Mouse (Mus musculus) 3134 (cell line): ENCODE data around the gene Rab12.

Experiments
- DNase-seq: peaks from one replicate; pipeline ENCODE4 v3.0.0-alpha.2; 2011; ENCODE audit warnings: low spot score; ENCODE audit not compliant: insufficient read length; ENCODE audit errors: extremely low read depth

The Rab12 gene

DNA sequence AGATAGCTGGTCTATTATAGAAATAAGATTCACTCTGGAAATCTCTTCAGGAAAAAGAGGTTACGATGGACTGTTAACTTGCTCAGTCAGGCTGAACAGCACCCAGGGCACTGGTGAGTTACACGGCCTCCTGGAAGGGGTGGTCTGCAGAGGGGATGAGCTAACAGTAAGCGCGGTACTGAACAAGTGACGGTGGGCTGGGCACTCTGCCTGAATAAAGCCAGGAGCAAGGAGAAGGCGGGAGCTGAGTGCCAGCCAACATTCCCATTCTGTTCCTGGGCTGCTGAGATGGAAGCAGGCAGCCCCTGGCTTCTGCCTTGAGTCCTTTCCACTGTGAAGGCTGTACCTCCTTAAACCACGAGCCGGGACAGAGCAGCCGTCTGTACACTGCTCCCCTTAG, 16.1 kb downstream of the Rab12 start:
- DNase-seq: no peak

DNA sequence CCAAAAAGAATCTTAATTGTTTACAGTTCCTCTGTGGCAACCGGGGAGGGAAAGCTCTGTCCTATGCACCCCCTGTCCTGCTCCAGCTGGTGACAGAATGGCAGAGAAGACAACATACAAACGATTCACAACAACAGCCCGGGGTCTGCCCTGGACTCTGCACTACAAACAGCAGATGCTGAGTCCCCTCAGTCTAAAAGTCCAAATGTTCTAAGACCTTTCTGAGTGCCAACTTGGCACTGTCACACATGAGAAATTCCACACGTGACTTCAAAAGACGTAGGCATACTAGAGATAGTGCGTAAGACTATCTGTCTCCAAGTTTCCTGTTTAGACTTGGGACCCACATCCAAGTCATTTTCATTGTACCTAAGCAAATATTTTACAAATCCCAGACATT, 16.7 kb downstream of the Rab12 start:
- no peak for DNase-seq

DNA sequence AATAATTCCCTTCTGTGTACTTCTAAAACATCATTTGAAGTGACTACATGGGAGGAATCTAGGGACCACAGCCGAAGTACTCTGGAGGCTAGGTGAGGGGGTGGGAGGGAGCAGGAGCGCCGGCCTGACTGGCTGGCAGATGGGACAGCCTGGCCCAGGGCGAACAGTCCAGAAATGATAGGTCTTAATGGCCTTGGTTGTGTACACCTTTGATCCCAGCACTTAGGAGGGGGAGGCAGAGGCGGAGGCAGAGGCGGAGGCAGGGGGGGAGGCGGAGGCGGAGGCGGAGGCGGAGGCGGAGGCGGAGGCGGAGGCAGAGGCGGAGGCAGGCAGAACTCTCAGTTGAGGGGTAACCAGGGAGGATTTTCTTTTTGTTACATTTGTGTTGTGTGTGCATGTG, 20.9 kb downstream of the Rab12 start:
- no peak for DNase-seq

DNA sequence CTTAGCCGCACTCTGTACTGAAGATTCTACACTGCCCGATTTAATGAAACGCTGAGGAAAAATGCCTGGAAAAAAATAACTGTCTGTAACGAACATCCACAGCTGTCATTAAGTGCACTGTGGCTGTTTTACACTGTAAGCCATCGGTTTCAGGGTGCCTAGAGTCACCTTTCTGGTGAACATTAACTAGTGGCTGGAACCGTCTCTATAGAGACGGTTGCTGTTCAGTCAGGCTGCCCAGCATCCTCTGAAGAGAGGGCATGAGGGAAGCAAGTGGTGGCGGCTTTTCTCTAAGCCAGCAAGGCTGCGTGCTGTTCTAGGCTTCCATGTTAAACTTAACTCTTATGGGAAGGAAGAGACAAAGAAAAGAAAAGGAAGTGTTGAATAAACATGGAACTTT, 22.9 kb downstream of the Rab12 start:
- DNase-seq: no peak

DNA sequence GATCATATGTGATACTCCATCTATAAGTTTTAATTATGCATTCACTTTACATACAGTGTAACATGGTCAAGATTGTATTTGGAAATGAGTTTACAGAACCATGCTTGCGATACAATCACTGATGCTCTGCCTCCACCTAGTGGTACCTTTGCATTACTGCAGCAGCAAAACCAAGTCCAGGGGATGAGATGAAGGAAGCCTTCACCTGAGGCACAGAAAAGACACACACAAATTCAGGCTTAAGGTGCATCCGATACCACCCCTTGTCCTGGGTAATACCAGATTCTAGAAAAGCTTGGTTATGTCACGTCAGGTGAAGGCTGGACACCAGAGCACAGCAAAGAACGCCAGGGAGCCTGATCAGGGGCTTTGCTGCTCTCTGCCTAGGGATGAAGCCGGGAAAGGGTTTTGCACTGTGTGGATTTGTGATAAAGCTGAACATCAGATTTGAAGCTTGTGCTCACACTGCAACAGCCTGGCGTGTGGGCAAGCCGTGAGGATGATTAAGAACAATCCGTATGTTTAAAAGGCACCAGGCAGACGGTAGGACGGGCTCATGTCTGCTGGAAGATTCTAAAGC, 29.4 kb downstream of the Rab12 start:
- no peak for DNase-seq

DNA sequence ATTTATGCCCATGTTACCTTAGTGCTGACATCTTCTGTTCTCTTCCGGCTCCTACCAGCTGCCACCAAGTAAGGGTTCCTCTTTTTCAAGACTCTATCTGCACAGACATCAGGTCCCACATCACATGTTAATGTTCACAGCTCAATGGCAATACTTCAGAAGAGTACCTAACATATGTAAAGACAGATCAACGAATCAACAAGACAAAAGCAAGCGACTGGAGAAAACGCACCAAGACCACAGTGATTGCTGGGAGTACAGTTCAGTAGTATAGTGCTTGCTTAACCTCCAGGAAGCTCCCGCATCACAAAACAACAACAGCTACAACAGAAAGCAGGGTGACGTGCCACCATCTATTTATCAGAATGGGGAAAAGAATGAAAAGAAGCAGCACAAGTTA, 33.0 kb downstream of the Rab12 start:
- DNase-seq: no peak

DNA sequence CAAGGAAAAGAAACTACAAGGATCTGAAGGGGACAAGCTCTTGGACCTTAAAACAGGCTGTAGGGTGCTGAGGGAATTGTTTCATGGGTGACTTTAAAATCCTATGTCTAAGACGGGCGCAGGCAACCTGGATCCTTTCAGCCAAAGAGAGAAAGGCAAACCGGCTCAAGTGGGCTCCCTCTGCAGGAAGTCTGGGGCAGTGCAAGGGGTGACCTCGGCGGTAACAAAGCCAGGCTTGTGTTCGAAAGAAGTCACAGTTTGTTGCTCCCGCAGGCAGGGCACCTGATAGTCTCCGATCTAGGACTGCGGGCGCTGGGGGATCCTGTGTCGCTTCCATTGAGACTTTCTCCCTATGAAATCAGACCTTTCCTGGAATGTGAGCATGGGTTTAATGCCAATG, 33.8 kb downstream of the Rab12 start:
- peak; percentile 52 for DNase-seq

DNA sequence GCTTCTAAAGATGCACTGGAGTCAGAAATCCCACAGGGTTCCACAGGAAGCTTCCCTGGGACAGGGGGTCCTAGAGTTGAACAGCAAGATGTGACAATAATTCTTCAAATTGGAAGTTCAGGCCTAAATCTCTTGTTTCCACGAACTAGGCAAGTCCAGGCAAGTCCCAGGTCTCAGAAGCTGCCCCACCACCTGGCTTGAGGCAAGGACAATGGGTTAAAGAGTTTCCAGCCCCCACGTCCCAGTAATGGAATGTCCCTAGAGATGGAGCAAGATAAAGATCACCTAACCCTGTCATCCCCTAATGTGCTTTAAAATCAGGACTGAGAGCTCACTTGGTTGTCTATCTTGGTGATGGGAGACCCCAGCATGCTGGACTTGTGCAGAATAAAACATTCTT, 34.6 kb downstream of the Rab12 start:
- no peak for DNase-seq

DNA sequence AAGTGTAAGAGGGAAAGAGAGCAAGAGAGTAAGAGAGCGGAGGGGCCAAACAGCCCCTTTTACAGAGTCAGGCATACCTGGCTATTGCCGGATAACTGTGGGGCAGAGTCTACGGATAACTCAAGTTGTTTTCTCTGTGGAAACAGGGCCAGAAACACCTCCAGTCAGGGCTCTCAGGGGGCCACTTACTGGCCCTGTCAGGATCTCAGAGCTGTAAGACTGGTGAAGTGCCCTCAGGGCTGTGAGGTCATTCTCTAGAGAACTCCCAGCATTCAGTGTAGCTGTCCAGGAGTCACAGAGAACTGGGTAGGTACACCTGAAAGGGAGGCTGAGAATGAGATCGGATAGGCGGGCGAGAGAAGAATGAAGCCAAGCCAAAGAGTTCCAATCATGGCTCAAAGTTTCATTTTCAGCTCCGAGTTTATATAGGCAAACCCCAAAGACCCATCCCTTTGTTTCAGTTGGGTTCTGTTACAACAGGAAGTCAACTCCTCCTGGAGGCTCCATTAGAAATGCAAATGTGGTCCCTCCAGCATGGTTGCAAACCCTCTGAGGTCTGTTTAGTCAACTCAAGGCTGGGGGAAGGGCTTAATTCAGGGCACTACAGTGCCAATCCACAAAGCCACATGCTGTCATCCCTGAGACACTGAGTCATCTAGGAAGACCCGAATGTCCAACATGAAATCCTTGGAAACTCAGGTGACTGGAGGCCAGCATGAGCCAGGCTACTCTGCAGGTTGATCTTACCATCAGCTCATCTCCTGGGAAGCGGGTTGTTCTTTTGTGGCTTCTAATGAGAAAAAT, 35.7 kb downstream of the Rab12 start:
- DNase-seq: no peak

DNA sequence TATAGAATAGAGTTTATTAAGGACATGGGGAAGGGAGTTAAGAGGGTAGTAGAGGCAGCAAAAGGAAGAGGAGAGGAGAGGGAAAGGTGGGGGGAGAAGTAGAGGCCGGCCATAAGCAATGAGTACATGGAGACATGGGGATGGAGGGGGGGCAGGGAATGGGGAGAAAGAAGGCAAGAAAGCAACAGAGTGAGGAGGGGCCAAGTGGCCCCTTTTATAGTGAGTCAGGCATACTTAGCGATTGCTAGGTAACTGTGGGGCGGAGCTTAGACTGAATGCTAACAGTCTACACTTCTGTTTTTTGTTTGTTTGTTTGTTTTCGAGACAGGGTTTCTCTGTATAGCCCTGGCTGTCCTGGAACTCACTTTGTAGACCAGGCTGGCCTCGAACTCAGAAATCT, 38.2 kb downstream of the Rab12 start:
- DNase-seq: no peak

DNA sequence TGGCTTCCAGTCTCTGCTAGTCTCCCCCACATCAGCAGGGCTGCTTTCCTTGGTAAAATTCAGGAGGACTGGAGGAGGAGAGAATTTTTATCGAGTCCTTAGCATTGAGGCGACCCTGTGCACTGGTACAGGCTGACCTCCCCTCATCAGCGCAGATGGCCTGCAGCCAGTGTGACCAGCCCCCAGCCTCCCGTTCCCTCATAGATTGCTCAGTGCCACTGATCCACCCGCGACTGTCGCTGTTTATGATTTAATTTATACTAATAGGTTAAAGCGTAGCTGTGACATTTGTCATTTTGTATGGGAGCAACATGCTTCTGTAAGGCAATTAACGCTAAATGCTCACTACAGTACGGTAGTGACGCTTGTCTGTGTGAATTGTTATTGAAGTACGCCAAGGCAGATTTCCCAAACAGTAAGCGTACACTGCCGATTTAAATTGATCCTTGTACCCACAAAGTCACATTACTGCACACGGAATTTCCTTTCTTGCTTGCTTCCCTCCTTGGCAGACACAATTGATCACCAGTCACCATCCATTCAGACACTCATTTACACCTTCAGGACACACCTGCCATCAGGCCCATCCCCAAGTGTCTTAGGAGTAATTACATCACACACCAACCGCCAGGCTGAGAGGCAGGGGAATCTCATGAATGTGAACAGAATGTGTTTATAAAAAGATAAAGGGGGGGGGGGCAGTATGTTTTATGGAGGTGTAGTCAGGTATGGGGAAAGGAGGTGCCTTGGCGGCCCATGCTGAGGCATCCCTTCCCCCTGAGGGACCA, 38.8 kb downstream of the Rab12 start:
- no peak for DNase-seq

DNA sequence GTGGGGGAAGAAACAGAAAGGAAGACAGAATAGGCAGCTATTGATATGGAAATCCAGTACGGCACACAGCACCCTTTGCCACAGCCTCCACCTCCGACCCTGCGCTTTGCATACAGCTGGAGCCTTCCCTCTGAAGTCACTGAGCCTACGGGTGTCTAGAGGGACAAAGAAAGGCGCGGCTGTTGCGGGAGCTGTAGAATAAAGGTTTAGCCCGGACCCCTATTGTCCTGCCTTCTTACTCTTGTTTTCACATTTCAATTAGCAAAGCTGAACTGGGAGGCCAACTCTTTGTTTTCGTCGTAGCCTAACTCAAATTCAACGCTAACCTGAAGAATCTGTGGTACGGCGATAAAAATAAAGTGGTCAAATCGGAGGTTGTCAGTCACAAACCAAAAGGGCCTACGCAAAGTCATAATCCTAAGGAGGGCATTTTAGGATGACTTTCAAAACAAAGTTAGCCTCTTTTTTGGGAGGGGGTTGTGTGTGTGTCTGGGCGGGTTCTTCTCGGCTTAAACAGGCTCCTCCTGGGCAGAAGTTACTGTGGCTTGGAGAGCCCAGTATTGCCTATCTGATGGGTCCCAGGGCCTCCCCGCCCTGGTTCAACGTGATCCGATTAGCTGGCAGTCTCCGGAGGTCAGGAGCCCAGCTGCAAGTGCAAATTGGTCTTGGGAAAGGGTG, 39.6 kb downstream of the Rab12 start:
- DNase-seq: no peak

DNA sequence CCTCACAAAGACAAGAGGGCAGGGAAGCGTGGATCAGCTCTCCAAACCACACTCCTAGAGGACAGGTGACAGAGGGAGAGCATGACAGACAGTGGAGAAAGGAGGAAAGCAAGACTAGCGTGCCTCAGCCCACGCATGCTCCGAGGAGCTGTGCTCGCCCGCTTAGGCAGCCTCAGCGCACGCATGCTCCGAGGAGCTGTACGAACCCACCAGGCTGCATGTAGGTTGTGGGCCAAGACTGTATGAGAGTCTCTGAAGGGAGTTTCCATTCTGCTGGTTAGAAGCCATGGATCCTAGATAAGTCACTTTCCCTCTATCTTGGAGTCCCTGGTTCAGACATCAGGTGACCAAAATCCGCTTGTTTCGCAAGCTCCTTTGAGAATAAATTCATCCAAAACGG, 40.2 kb downstream of the Rab12 start:
- no peak for DNase-seq

DNA sequence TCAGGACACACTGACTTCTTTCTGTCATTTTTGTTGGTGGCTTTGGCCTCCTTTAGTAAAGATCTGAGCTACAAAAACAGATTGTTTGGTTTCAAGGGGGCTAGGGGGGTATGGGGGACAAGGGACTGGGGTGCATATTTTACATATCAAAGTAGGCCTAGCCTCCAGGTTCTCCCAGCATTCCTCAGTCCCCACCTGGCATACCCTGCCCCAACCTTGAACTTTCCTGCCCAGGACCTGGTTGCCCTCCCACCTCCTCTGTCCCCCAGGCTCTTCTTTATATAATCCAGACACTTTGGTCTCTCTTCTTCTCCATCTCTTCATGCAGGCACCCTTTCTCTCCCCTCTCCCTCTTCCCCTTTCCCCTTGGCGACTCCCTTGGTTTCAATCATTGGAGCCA, 46.3 kb downstream of the Rab12 start:
- no peak for DNase-seq

DNA sequence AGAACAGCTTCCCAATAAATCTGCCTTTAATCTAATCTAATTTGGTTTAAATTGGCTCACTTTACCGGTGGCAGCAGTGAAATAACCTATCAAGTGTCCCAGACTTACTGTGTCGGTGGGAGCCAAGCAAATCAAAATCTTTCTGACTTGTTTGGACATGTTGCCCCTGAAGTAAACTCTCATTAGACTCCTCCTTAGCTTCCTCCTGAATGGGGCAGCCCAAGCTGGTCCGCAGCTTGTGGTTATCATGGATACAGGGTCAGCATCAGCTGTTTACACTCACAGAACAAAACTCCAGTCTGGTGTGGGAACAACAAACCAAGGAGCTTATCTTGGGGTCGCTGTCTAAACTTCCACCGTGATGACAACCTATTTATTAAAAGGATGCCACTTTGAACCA, 47.8 kb downstream of the Rab12 start:
- no peak for DNase-seq

DNA sequence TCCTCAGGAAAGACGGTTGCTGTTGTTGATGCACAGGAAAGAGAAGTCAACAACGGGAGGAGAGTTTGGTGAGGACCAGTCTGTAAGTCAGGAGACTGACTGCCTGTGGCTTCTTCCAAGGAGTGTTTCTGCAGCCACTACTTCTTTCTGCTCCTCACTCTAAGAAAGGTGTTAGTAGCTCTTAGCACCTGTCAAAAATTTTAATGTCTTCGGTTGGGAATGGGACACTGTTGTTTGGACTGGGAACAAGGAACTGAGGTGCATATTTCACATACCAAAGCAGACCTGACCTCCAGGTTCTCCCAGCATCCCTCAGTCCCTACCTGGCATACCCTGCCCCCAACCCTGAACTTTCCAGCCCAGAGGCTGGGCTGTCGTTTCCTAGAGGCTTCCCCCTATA, 48.3 kb downstream of the Rab12 start:
- no peak for DNase-seq

DNA sequence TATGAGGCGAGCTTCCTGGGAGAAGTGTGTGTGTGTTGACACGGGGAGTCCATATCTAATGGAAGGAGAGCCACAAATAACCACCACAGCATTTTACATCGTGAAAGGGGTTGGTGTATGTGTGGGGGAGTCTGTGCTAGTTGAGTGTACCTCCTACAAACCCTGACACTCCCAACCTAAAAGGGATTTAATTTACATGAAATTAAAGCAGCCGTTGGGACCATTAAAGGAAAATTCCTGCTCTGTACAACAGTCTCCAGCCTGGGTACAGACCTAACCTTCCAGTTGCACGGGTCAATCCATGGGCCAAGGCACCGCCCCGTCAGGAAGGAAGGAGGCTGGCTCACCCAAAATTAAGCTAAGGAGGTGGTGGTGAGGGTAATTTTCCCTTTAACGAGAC, 49.5 kb downstream of the Rab12 start:
- no peak for DNase-seq

DNA sequence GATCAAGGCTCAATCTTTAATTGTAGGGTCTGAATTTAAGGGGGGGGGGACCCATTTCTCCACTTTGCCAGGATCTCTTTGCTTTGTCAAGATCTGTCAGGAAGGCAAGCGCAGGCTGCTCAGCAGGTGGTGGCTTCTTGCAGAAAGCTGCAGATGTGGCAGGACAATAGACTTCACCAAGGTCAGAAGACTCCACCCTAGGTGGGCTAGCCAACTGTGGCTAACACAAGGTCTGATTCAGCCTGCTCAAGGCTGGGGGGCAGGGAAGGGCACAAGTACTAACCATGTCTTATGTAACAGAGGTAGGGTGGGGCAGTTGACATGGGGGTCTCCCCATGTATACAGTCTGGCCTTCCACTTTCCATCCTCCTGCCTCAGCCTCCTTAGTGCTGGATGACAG, 62.3 kb downstream of the Rab12 start:
- no peak for DNase-seq

DNA sequence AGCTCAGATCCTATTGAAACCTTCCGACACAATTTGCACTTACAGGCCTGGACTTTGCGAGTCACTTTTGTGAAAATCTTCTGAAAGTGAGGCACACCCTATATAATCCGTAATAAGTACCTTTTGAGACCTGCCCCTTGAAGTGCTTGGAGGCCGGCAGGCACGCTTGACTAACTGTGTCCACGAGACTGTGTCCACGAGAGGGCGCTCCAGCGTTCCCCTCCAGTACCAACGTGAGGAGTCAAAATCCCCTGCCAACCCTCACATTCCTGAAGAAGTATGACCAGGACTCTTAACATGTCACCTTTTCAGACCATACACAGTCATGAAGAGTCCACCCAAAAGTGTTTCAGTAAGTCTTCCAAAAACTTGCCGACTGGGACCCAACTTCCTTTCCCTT, 68.4 kb downstream of the Rab12 start:
- peak; percentile 79 for DNase-seq

DNA sequence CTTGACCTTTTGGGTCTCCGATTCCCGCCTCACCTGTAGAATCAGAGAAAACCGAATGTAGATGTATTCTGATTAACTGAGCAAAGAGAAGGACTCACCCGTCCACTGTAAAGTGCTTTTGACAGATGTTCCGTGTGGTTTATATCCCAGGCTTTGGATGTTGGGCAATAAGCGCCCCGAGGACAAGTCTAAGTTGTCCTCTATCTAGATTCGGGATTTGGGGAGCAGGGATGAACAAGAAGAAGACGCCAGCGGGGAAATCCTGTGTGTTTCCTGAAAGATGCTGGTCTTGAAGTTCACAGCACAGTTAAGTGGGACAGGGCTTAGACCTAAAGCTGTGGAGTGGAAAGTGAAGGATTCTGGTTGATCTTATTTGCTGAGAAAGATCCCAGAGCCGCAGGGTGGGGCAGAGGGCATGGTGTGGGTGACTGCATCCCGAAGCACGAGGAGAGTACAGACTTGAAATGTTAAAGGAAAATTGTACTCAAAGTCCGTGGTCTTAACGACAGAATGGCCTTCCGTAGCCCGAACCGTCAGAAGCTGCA, 68.9 kb downstream of the Rab12 start:
- DNase-seq: peak; percentile 50
